Mouse (Mus musculus): ENCODE results near the gene Vhl. TPM values are rescaled to one million over a fixed set of nuclear protein-coding genes. Genes with fewer than 3 reads are reported as not detected.

The Vhl gene
- 10 to 100 TPM in 2 of 3 experiments, 1 to 10 TPM in 1; 9.9 to 12.3 (median 12.0) TPM for polyA plus RNA-seq (2017; shearing (Covaris generic))

DNA sequence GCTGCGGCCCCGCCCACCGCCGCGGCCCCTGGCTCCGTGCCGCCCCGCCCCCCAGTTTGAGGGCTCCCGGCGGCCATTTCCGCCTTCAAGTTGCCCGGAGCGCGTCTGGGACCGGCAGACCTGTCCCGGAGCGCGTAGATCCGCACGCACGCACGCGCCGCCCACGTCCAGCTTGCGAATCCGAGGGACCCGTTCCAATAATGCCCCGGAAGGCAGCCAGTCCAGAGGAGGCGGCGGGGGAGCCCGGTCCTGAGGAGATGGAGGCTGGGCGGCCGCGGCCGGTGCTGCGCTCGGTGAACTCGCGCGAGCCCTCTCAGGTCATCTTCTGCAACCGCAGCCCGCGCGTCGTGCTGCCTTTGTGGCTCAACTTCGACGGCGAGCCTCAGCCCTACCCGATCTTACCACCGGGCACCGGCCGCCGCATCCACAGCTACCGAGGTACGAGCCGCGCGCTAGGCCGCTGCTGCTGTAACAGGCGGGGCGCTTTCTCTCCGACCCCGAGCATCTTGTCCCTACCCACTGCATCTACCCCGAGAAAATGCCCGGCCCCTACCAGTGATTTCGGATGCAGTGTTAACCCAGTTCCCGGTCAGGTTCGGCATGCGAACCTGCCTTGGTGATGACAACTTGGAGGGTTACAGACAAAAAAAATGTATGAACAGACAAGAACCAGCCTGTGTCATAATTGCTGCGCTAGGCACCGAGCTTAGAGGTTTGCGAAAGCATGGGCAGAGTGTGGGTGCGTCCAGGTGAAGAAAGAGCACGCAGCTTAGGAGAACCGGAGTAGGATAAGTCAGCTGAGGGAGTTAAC lies at the start of gene Vhl:
Vhl (plus strand) TSS at position 19 of the 811 bp plus-strand sequence.
- peak; percentile 81 for ATAC-seq

DNA sequence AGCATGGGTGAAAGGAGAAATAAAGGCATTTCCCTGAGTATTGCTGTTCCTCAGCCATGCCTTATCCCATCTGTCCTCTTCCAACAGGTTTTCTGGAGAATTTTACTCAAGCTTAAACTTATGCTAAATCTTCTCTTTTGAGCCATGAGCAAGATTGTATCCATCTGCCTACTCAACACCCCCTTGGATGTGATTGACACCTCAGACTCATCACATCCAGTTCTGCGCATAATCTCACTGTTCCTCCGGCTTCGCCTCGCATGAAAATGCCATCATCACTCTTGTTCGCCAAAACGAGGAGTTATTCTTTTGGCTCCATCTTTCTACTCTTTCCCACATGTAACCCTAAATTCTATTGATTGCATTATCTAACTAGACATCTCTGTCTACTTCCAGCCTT lies 47.7 kb upstream of the Vhl start:
- ATAC-seq, result no peak

DNA sequence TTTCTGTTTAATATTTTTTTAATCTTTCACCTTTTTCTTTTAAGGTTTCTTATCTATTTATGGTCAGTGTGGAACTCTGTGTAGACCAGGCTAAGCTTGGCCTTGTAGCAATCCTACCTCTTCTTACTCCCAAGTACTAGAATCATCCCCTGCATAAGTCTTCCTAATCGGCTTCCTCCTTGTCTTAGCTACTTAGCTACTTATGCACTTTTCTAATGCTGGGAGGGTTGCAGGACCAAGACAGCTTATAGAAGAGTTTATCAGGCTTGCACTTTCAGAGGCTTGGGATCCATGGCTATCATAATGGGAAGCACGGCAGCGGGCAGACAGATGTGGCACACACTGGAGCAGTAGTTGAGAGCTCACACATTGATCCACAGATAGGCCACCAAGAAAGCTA lies 44.5 kb upstream of the Vhl start:
- no peak for ATAC-seq

- ATAC-seq, result no peak
Observed at GRCm38 (mm10) chr6:113583023-113583422, 40.7 kb upstream of the Vhl start.

DNA sequence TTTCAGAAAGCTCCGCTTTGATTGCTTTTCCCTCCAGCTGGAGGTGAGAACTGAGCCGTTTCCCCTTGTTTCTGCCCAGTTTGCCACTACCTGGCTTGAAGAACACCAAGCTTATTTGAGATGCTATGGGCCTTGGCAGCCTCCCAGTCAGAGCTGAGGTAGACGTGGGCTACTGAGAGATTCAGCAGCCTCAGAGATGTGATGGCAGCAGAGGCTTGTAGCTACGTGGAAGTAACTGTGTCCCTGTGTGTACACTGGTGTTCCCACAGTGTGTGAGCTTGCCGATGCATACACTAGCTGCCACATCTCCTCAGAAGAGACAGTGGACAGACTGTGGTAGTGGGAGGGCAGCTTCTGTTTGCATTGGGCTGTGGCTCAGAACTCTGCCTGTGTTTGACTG lies 38.7 kb upstream of the Vhl start:
- no peak for ATAC-seq

DNA sequence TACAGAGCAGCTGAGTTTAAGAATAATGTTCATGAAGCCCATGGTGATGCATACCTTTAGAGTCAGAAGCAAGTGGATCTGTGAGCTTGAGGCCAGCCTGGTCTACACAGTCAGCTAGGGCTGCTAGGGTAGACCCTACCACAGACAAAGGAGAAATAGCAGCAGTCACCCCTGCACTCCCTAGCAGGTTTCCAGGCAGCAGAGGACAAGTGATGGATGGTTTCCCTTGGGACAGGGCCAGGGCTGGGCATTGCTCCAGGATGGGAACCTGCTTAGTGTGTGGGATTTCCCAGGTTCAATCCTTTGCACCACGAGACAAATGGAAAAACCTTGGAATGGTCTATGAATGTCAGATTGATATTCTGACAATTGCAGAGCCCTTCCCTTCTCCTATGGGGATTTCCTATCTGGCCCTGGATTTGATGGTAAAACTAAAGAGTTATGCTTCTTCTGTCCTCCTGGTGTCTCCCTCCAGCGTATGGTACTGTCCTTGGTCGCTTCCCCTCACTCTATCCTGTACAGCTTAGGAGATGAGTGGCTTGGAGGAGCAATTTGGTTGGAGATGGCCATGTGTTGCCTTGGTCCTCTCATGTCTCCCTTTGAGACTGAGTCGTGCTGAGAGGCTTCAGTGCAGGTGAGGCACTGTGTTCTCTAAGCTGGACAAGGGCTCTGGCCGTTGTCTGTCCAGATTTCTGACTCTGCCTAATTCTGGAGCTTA lies 37.1 kb upstream of the Vhl start:
- no peak for ATAC-seq

DNA sequence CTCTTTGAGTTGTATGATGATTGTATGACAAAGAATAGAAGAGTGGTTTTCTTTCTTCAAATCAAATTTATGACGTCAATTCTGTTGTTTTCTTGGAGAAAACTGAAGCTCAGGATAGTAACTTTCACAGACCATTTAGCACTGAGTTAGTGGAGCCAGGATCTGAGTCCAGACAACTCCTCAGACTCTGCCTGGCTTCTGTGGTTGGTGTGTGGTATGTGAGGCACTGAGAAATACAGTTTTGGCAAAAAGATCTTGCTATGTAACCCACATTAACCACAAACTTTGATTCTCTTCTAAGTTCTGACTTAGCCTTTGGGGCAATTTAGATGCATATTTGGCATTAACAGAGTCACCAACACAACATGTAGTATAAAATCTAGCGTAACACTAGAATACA lies 31.1 kb upstream of the Vhl start:
- ATAC-seq, result no peak

- ATAC-seq, result no peak
Observed at GRCm38 (mm10) chr6:113597945-113598344, 25.8 kb upstream of the Vhl start.

- ATAC-seq, result no peak
Observed at GRCm38 (mm10) chr6:113599833-113600232, 23.9 kb upstream of the Vhl start.

- no peak for ATAC-seq
Observed at GRCm38 (mm10) chr6:113600543-113601139, 23.1 kb upstream of the Vhl start, which contains the start of gene Fancd2os. Gene Fancd2os, minus strand, starts transcription at chr6:113600715.

DNA sequence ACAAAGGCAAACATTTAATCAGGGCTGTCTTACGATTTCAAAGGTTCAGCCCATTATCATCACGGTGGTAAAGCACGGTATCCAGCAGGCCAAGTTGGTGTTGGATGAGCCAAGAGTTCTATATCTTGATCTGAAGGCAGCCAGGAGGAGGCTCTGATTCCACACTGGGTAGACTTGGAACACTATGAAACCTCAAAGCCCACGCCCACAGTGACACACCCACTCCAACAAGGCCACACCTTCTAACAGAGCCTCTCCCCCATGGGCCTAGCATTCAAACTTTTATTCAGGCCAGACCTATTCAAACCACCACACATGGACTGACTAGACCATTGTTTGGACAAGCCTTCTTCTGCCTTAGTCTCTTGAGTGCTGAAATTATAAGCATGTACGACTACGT lies 20.9 kb upstream of the Vhl start:
- no peak for ATAC-seq

- ATAC-seq, result no peak
Observed at GRCm38 (mm10) chr6:113603993-113604392, 19.8 kb upstream of the Vhl start.

DNA sequence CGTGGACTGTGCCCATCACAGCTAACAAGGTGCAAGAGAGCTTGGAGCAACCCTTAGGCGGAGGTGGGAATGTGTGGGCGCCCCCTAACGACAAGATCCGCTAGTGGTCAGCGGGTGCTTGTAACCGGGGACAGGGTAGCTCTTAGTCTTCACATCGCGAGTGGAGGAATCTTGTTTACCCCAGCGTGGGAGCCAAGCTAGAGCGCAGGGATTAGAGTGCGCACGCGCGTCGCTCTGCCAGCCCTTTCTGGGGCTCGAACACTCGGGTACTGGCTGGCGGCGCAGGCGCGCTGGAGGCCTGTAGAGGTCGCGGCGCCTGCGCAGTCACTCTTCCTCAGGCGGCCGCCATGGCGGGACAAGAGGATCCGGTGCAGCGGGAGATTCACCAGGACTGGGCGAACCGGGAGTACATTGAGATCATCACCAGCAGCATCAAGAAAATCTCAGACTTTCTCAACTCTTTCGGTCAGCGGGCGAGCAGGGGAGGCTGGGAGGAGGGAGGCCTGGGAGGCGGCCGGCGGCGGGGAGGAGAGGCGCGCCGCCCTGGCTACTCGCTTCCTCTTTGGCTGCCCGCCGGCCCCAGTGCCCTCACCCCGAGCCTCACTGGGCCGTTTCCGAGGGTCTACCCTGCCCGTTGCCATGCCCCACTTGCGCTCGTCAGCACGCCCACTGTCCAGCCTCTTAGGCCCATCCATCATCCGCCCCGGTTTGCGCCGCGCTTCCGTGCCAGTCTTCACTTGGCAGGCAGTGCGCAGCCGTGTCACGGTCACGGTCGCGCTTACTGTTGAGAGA lies 19.1 kb upstream of the Vhl start, which contains the start of gene Brk1:
Brk1 (plus strand) TSS at position 341 of the 792 bp plus-strand sequence.
- ATAC-seq, result peak; percentile 83

DNA sequence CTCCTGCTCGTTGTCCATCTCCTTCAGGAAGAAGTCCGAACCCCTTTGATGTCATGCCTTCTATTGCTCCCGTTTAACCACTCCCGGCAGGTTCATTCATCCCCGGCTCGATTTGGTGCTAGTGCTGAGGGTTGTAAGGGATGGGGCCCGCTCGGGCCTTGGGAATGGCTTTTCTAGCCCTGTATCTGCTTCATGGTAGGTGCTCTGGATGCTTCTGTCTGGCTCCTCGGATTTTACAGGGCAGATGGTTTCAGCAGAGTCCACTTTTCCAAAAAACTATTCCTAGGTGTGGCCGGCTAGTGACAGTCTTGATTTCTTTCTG lies 18.6 kb upstream of the Vhl start:
- peak; percentile 26 for ATAC-seq

DNA sequence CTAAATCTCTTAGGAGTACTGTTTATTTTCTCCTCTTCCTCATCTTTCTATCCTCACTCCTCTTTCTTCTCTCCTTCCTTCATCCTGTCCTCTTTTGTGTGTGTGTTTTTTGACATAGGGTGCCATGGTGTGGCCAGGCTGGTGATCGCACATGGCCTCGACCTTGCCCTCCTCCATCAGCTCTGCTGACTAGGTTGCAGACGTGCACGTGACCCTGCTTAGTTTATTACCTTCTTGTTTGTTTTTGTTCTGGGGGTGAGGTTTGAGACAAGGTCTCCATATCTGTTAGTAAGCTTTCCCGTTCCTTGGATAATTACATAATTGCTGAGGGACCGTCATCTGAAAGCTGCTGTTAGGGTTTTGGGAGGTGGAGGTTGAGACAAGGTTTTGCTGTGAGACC lies 14.9 kb upstream of the Vhl start:
- ATAC-seq, result no peak

- no peak for ATAC-seq
Observed at GRCm38 (mm10) chr6:113609293-113609692, 14.5 kb upstream of the Vhl start.

- peak; percentile 50 for ATAC-seq
Observed at GRCm38 (mm10) chr6:113612258-113612969, 11.3 kb upstream of the Vhl start.

DNA sequence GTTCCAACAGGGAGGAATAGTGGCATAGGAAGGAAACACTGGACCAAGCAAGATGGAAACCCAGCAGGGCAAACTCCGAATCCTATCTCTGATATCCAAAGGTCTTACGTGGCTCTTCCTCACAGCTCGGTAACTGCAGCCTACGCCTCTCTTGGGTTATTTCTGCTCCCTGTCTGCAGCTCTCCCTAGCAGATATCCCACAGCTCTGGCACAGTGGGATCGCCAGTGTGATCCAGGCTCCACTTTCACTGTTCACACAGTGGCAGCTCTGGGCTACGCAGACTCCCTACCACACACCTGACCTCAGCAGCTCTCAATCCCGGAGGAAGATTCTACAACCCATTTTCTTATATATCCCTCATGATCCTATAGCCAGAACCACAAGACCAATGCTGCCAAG lies 9.6 kb upstream of the Vhl start:
- ATAC-seq, result no peak

- ATAC-seq, result no peak
Observed at GRCm38 (mm10) chr6:113614997-113615396, 8.8 kb upstream of the Vhl start.

DNA sequence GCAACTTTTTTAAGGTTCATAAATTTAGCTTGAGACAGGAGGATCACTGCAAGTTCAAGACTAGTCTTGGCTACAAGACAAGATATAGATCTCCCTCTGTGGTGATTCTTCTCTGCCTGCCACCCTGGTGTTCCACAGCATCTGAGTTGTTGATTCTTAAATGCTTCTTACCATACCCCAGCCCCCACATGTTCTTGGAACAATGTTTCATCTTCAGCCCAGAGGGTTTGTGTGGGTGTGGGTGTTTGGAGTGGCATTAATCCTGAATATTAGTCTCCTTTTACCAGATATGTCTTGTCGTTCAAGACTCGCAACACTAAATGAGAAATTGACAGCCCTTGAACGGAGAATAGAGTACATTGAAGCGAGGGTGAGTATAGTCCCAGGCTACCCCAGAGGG lies 8.3 kb upstream of the Vhl start:
- ATAC-seq, result no peak

DNA sequence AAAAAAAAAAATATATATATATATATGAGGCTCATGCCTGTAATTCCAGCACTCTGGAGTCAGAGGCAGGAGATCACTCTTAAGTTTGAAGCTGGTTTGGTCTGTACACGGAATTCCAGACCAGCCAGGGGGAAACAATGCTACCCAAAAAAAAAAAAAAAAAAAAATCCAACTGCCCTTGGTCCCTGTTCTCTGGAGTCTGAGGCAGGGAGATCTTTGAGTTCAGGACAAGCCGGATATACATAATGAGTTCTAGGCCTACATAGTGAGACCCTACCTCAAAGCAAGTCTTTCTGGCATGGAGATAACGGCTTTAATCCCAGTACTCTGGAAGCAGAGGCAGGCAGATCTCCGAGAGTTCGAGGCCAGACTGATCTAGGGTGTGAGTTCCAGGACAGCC lies 373 bp upstream of the Vhl start:
- peak; percentile 16 for ATAC-seq
